Comparison of ENCODE assay signal across 19 mouse cellular contexts in the genomic region with DNA sequence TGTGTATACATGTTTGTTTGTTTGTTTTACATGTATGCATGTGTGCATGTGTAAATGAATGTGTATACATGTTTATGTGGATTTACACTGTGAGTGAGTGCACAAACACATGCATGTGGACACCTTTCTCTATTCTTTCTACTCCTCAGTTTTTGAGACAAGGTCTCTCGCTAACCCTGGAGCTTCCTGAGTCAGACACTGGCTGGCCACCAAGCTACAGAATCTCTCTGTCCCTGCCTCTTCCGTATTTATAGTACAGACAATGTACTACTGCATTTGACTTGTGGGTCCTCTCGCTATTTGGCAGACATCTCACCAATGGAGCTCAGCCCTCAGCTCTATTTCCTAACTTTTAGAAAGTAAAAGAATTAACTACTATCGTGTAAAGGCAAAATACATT.
A peak's percentile ranks its signal among the peaks of the same experiment; 100 is the strongest.
DNase-seq lines count a peak whose midpoint lies in the region; TF ChIP-seq lines count a peak whose summit lies in the region.
"Had no signal": no experiment of that assay in that cellular context is flagged by ENCODE, and none has a peak within 500 bp of the region (broad histone marks: within the 10 kb centered on the region; RNA-seq: fewer than 3 reads in every experiment).

No protein-coding gene starts in this region.

- no peak for TF ChIP-seq POLR2A in embryonic fibroblast, embryonic 13.5 days (IDR thresholded peaks at IDR 0.05; ENCODE audit: low read depth, low read length)

- WGBS in limb, embryonic 10.5 days = 93% methylated on average over 4 of the region's 4 CpGs

- H3K27ac ChIP-seq in embryonic fibroblast, embryonic 13.5 days (ENCODE audit: insufficient read depth, low read length) = peak overlapping the region; percentile 95; the same call in 1 of the 2 replicates
- H3K27ac ChIP-seq in limb, embryonic 10.5 days = no peak overlapping the region
- H3K27ac ChIP-seq: forebrain, embryonic 15.5 days; hindbrain, embryonic 10.5 days; intestine, embryonic 15.5 days; limb, embryonic 13.5 days; liver, embryonic 14.5 days had no signal

- H3K27me3 ChIP-seq in limb, embryonic 10.5 days (ENCODE audit: low read depth, poor library complexity, severe bottlenecking) = no peaks in the 10 kb centered on the region
- H3K27me3 ChIP-seq: forebrain, embryonic 15.5 days; intestine, embryonic 15.5 days; limb, embryonic 13.5 days had no signal

- H3K9me3 ChIP-seq in limb, embryonic 10.5 days (replicated peaks) = no peaks in the 10 kb centered on the region
- H3K9me3 ChIP-seq: forebrain, embryonic 15.5 days; hindbrain, embryonic 10.5 days; intestine, embryonic 15.5 days had no signal

- no peak overlapping the region for H3K4me3 ChIP-seq in embryonic fibroblast, embryonic 13.5 days (ENCODE audit: insufficient read depth, low read length)
- H3K4me3 ChIP-seq in limb, embryonic 10.5 days = no peak overlapping the region
- H3K4me3 ChIP-seq: forebrain, embryonic 15.5 days; hindbrain, embryonic 10.5 days; intestine, embryonic 15.5 days; limb, embryonic 13.5 days had no signal

- TF ChIP-seq CTCF in embryonic fibroblast, embryonic 13.5 days (IDR thresholded peaks at IDR 0.05; ENCODE audit: borderline replicate concordance, insufficient read depth, low read length) = no peak

- H3K36me3 ChIP-seq in limb, embryonic 10.5 days = no peaks in the 10 kb centered on the region
- H3K36me3 ChIP-seq: forebrain, embryonic 15.5 days; hindbrain, embryonic 10.5 days; intestine, embryonic 15.5 days; limb, embryonic 13.5 days had no signal

- intact Hi-C loops in heart, postnatal 36 days (cut with DNase I) = no loop called here
- intact Hi-C loops in heart, postnatal 10 days (cut with DNase I) = no loop called here

- peak; percentile 37 for DNase-seq in heart, adult 11 months
- no peak for DNase-seq in heart, postnatal 36 days
- DNase-seq in heart, postnatal 10 days = peak; percentile 3 to 9
- no peak for DNase-seq in heart, adult 8-10 months (ENCODE audit: low spot score)
- peak; percentile 7 for DNase-seq in limb, embryonic 10.5 days (ENCODE audit: low spot score)
- no peak for DNase-seq in testis, postnatal 14 days (ENCODE audit: low spot score)
- DNase-seq in embryo, embryonic 10.5 days (ENCODE audit: low spot score) = no peak
- DNase-seq: cerebellum, adult 2 months; cerebellum, postnatal 25 days; gastrocnemius, postnatal 10 days; kidney, adult 8-10 months; kidney, postnatal 10 days; thymus, postnatal 14 days had no signal

- H3K4me1 ChIP-seq in embryonic fibroblast, embryonic 13.5 days (ENCODE audit: control insufficient read depth, insufficient read depth, low read length) = peaks cover 6% of the 10 kb centered on the region
- peaks cover 29% of the 10 kb centered on the region for H3K4me1 ChIP-seq in limb, embryonic 10.5 days
- H3K4me1 ChIP-seq: hindbrain, embryonic 10.5 days had no signal

Comparison
In these comparisons a context has a peak if more than half of its experiments do, and no peak if none do; other contexts are left out.
1. DNase-seq: peak in heart, adult 11 months (single experiment), heart, postnatal 10 days (2 of 2) and limb, embryonic 10.5 days (single experiment); none in heart, postnatal 36 days (0 of 2), heart, adult 8-10 months (single experiment), testis, postnatal 14 days (single experiment) and embryo, embryonic 10.5 days (single experiment).